ENCODE assay signal across 8 mouse cellular contexts in the genomic region with DNA sequence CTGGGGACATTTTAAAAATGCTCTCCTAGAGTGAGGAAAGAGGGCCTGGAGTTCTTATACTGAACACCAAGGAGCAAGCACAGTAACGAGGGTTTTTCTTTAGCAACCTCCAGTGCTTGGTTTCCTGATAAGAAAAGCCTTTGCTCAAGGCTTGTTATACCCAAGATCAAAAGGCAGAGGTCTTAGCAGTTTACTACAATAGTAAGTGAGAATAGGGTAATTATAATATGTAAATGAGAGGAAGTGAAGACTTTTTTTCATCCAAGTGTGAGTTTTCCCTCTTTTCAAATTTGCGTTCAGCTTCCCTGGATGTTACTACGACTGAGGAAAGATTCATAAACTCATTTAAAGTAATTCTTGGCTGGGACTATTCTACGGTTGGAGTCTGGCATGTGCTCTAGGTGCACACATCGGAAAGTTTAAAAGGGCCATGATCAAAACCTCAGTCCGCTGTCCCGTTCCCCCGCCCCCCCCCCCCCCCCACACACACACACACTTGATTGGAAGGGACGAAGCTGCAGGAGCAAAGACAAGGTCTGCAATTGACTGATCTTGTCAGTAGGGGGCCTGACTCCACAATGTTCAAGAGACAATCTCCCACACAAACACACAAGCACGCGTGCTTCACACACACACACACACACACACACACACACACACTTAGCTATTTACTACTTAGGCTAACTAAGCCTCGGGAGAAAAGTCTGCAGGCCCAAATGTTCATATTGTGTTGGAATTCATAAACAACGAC. TPM values are rescaled to one million over a fixed set of nuclear protein-coding genes. Genes with fewer than 3 reads are reported as not detected.
DNase-seq lines count a peak whose midpoint lies in the region; ATAC-seq and TF ChIP-seq lines count a peak whose summit lies in the region.

No protein-coding gene starts in this region.

- H3K4me1 ChIP-seq in embryonic facial prominence, embryonic 11.5 days (ENCODE audit: control insufficient read depth, insufficient read depth, low read length), result no peaks in the 10 kb centered on the region
- H3K4me1 ChIP-seq in heart, adult 2 months (ENCODE audit: control insufficient read depth, insufficient read depth, low read length), result no peaks in the 10 kb centered on the region; the same call in 1 of the 2 replicates
- H3K4me1 ChIP-seq in limb, embryonic 13.5 days, result peaks cover 23% of the 10 kb centered on the region
- H3K4me1 ChIP-seq in midbrain, embryonic 13.5 days (replicated peaks), result peaks cover 41% of the 10 kb centered on the region

- peak overlapping the region; percentile 78 for H3K4me3 ChIP-seq in embryonic facial prominence, embryonic 11.5 days (ENCODE audit: low read depth, low read length)
- H3K4me3 ChIP-seq in heart, adult 2 months, result peak overlapping the region; percentile 73
- H3K4me3 ChIP-seq in limb, embryonic 13.5 days, result peak overlapping the region; percentile 82
- peak overlapping the region; percentile 63 for H3K4me3 ChIP-seq in midbrain, embryonic 13.5 days (replicated peaks)

- 0 out of 2 replicates have a peak, but pooled peaks have one; percentile 33 for TF ChIP-seq POLR2A in heart, adult 2 months (IDR thresholded peaks at IDR 0.05; ENCODE audit: insufficient read depth, low read depth, low read length)

- 5% methylated on average over 12 of the region's 13 CpGs for WGBS in embryonic facial prominence, embryonic 11.5 days
- 1% methylated on average over 13 of the region's 13 CpGs for WGBS in heart, adult 2 months
- WGBS in limb, embryonic 13.5 days, result 3% methylated on average over 13 of the region's 13 CpGs
- 5% methylated on average over 13 of the region's 13 CpGs for WGBS in midbrain, embryonic 13.5 days

- ATAC-seq in embryonic facial prominence, embryonic 11.5 days (replicated peaks; ENCODE audit: insufficient number of reproducible peaks, low FRiP score, low TSS enrichment, low read depth), result no peak
- no peak for ATAC-seq in limb, embryonic 13.5 days (ENCODE audit: low FRiP score, low read depth)
- no peak for ATAC-seq in midbrain, embryonic 13.5 days

- intact Hi-C loops in heart, adult 2 months (cut with DNase I), result loop anchor here (2.0 to 10.0 kb wide), 3 partner anchors 65 to 257 kb away; partner anchors contain the start of gene Gpd2

- no peaks in the 10 kb centered on the region for H3K9me3 ChIP-seq in embryonic facial prominence, embryonic 11.5 days (replicated peaks; ENCODE audit: control insufficient read depth, low read length)
- no peaks in the 10 kb centered on the region for H3K9me3 ChIP-seq in limb, embryonic 13.5 days
- no peaks in the 10 kb centered on the region for H3K9me3 ChIP-seq in midbrain, embryonic 13.5 days

- DNase-seq in CD8-positive naive resting alpha-beta T cell, adult 2 months (ENCODE audit: low read depth in 2 of 2, low spot score in 2 of 2), result peak; percentile 30 to 39
- peak; percentile 78 for DNase-seq in adrenal gland, postnatal 10 days
- DNase-seq in embryonic facial prominence, embryonic 11.5 days (ENCODE audit: low spot score), result peak; percentile 82
- peak; percentile 59 to 80 for DNase-seq in heart, adult 2 months
- peak; percentile 58 for DNase-seq in kidney, adult 18-20 months
- peak; percentile 64 for DNase-seq in testis, postnatal 10 days (ENCODE audit: low spot score)

- H3K9ac ChIP-seq in embryonic facial prominence, embryonic 11.5 days (replicated peaks; ENCODE audit: low read length), result peak overlapping the region; percentile 57; the same call in 1 of the 2 replicates
- H3K9ac ChIP-seq in heart, adult 2 months (ENCODE audit: low read depth, low read length), result peak overlapping the region; percentile 83
- peak overlapping the region; percentile 74 for H3K9ac ChIP-seq in limb, embryonic 13.5 days
- peak overlapping the region; percentile 61; the same call in 1 of the 2 replicates for H3K9ac ChIP-seq in midbrain, embryonic 13.5 days (replicated peaks)

- peak; percentile 59 for TF ChIP-seq CTCF in heart, adult 2 months (IDR thresholded peaks at IDR 0.05)

- H3K36me3 ChIP-seq in embryonic facial prominence, embryonic 11.5 days (replicated peaks; ENCODE audit: control insufficient read depth, insufficient read depth, low read depth, low read length), result no peaks in the 10 kb centered on the region
- H3K36me3 ChIP-seq in heart, adult 2 months (ENCODE audit: control insufficient read depth, insufficient read depth, low read length), result no peaks in the 10 kb centered on the region
- no peaks in the 10 kb centered on the region for H3K36me3 ChIP-seq in limb, embryonic 13.5 days
- H3K36me3 ChIP-seq in midbrain, embryonic 13.5 days, result no peaks in the 10 kb centered on the region

- peak overlapping the region; percentile 98 for H3K4me2 ChIP-seq in embryonic facial prominence, embryonic 11.5 days (ENCODE audit: low read depth, low read length)
- peak overlapping the region; percentile 99 for H3K4me2 ChIP-seq in limb, embryonic 13.5 days (replicated peaks)
- H3K4me2 ChIP-seq in midbrain, embryonic 13.5 days (replicated peaks), result peak overlapping the region; percentile 97

- H3K79me2 ChIP-seq in heart, adult 2 months (replicated peaks; ENCODE audit: control insufficient read depth, insufficient read depth, low read length), result no peaks in the 10 kb centered on the region

- H3K27me3 ChIP-seq in embryonic facial prominence, embryonic 11.5 days (ENCODE audit: control insufficient read depth, insufficient read depth, low read length), result peaks cover 14% of the 10 kb centered on the region
- peaks cover under 1% of the 10 kb centered on the region for H3K27me3 ChIP-seq in heart, adult 2 months (ENCODE audit: control insufficient read depth, insufficient read depth, low read length)
- peaks cover 17% of the 10 kb centered on the region for H3K27me3 ChIP-seq in limb, embryonic 13.5 days
- H3K27me3 ChIP-seq in midbrain, embryonic 13.5 days, result peaks cover 65% of the 10 kb centered on the region

- no peak overlapping the region for H3K27ac ChIP-seq in embryonic facial prominence, embryonic 11.5 days (replicated peaks; ENCODE audit: low read depth, low read length)
- peak overlapping the region; percentile 98 for H3K27ac ChIP-seq in heart, adult 2 months
- H3K27ac ChIP-seq in limb, embryonic 13.5 days, result peak overlapping the region; percentile 81
- H3K27ac ChIP-seq in midbrain, embryonic 13.5 days, result peak overlapping the region; percentile 54; the same call in 1 of the 2 replicates

- TF ChIP-seq EP300 in heart, adult 2 months (IDR thresholded peaks at IDR 0.05; ENCODE audit: insufficient read depth, low read depth, low read length), result peak; percentile 55; the same call in 1 of the 2 replicates

RNA-seq across cellular contexts. Expression of gene Nr4a2, which starts 6.4 kb away (rescaled TPM):
- total RNA-seq in adrenal gland, postnatal 10 days (2021), result 10 to 100 TPM in 1 of 2 experiments, 1 to 10 TPM in 1; 4.1 to 22.6 TPM
- 3.7 and 5.7 TPM in 2 replicates for polyA plus RNA-seq in embryonic facial prominence, embryonic 11.5 days (2014; fragmentation: Nextera tagmentation; extraction: Ambion mirVana)
- total RNA-seq in heart, adult 2 months (2021), result 1 to 10 TPM; 1.0 to 2.6 TPM
- 1.1 and 1.5 TPM in 2 replicates for polyA plus RNA-seq in heart, adult 2 months (2012; rRNA removed)
- 8.7 and 9.1 TPM in 2 replicates for polyA plus RNA-seq in limb, embryonic 13.5 days (2015; fragmentation: Nextera tagmentation; extraction: Ambion mirVana)
- polyA plus RNA-seq in midbrain, embryonic 13.5 days (2015; fragmentation: Nextera tagmentation; extraction: Ambion mirVana), result 39.8 and 49.1 TPM in 2 replicates
